Mouse (Mus musculus) A20 (cell line): ENCODE results near the gene Olfr1198.

Experiments
- DNase-seq: peaks from one replicate; pipeline ENCODE4 v3.0.0-alpha.2; 2011; ENCODE audit warnings: low read depth, low spot score

Gene Olfr1198

DNA sequence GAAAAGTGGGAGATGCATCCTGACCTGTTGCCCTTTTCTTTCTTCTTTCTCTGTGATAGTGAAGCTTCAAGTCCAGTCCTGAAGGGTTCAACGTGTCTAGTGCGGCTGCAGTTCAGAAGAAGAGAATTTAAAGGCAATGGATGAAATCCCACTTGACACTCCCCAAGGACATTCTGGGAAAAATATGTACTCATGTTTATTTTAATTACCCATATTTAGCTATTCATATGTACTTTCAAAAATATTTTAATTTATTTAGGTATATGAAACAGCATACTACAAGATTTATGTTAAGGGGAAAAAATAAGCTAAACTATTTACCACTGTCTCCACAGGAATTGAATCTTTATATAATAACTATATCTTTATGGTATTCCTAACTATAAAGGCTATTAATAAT is at the start of gene Olfr1198:
Gene Olfr1198 (minus strand): TSS at position 101 of the 400 bp plus-strand sequence.
- no peak for DNase-seq

DNA sequence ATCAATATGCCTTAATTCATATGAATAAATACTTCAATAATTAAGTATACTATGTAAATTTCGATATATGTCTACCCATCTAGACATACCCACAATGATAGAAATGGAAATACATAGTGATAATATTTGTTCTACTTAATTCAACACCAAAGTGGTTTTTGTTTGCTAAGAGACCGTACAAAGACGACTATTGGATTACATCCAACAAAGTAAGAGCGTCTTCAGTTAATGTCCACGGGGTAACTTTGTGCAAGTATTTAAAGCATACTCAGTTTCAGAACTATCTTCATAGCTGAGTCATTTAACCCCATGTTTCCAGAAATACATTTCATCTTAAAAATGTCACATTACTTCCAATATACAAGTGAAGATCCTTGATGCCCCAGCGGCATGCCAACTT is 41.6 kb upstream of the Olfr1198 start, which contains the start of gene Olfr1201:
Gene Olfr1201 (plus strand): TSS at position 301 of the 400 bp plus-strand sequence.
- DNase-seq, result no peak

DNA sequence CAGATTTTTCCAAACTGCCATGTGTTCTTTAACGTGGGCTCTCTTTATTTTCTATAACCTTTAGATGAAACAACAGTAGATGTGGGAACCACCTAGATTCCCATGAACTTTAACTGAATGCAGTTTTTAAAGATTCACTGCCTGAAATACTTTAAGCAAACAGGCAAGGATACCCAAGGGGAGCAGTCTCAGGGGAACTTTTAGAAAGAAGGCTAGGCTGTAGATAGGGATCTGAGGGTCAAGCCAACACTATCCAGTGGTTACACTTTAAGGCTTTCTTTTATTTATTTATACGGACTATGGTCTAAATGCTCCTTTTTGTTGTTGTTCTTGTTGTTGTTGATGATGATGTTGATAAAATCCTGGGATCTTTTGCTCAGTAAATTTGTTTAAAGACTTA is 19.2 kb upstream of the Olfr1198 start, which contains the start of gene Olfr1200:
Gene Olfr1200 (minus strand): TSS at position 101 of the 400 bp plus-strand sequence.
- DNase-seq, result no peak

DNA sequence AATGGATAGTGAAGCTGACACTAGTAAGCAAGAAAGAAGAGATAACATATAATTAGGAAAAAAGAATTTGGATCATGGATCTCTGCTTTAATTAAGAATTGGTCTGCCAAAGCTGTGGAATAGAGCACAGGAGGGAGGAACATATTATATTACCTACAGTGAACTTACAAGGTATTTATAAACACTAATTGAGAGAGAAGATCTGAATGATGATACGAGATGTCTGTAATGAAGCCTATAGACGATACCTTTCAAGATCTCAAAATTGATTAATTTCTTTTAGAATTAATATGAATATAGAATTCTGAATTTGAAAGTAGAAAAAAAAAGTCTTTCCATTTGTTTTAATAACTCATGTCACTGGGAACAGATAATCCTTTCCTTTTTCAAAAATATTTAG is 9.2 kb upstream of the Olfr1198 start, which contains the start of gene Olfr1199:
Gene Olfr1199 (minus strand): TSS at position 101 of the 400 bp plus-strand sequence.
- no peak for DNase-seq

DNA sequence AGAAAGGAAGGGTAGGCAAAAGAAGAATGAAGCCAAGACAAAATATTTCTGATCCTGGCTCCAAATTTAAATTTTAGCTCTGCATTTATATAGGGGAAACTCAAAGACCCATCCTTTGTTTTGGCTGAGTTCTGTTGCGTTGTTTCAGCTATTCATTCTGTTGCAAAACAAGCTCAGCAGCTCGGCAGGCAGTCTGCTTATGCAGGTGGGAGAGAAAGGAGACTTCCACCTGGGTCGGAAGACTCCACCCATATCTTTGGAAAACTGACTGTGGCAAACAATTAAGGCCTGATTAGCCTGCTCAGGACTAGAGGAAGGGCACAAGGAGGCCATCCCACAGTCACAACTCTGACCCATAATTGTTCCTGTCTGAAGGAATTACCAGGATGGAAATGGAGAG is 7.8 kb downstream of the Olfr1198 start:
- no peak for DNase-seq

DNA sequence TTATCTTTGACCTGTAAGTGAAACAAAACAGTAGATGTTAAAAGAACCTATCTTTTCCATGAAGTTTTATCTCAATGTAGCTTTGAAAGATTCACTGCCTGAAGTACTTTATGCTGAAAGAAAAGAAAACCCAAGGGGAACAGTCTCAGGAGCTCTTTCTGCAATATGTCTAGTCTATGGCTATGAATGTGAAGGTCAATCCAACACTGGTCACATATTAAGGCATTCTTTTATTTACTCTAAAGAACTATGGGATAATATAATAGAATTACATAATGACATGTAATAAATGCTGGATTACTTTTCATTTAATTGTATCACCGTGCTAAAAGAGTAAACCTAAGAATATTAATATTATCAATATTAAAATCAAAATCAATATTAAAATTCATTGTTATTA is 18.9 kb downstream of the Olfr1198 start, which contains the start of gene Olfr1197:
Gene Olfr1197 (minus strand): TSS at position 101 of the 400 bp plus-strand sequence.
- DNase-seq, result no peak

GRCm38 (mm10) chr2:88704497-88704896 is 46.7 kb downstream of the Olfr1198 start, which contains the start of gene Olfr1196:
Gene Olfr1196 (minus strand): TSS chr2:88704597.
- DNase-seq, result no peak
